13 mouse cellular contexts compared by ENCODE assay signal in genomic region chr11:46085398-46086163, GRCm38 (mm10). TPM values are rescaled to one million over a fixed set of nuclear protein-coding genes. Genes with fewer than 3 reads are reported as not detected.
DNase-seq lines count a peak whose midpoint lies in the region; ATAC-seq and TF ChIP-seq lines count a peak whose summit lies in the region.
"Had no signal": no experiment of that assay in that cellular context is flagged by ENCODE, and none has a peak within 500 bp of the region (broad histone marks: within the 10 kb centered on the region; RNA-seq: fewer than 3 reads in every experiment).

No protein-coding gene starts in this region.

- no peak for TF ChIP-seq POLR2A in thymus, adult 2 months (IDR thresholded peaks at IDR 0.05; ENCODE audit: control insufficient read depth, extremely low read depth, insufficient read depth, low read length, poor library complexity)

- DNase-seq in gastrocnemius, adult 18-20 months (ENCODE audit: low spot score): peak; percentile 47
- no peak for DNase-seq in gastrocnemius, postnatal 4 days (ENCODE audit: low spot score in 2 of 2)
- DNase-seq in thymus, adult 2 months: no peak
- DNase-seq in thymus, postnatal 25 days: no peak
- peak; percentile 39 for DNase-seq in induced T-regulatory cell, adult 2 months (ENCODE audit: low read depth)
- DNase-seq in stomach, postnatal 0 days (ENCODE audit: low spot score): no peak
- no peak for DNase-seq in embryo, embryonic 9.5 days (ENCODE audit: extremely low spot score)
- no peak for DNase-seq in left cerebral cortex, adult 8-10 months (ENCODE audit: low spot score in 2 of 2)
- DNase-seq: cerebellum, adult 8-10 months; kidney, postnatal 10 days had no signal

- no peak for TF ChIP-seq EP300 in stomach, postnatal 0 days (optimal IDR thresholded peaks at IDR 0.05)

- no peak overlapping the region for H3K4me3 ChIP-seq in thymus, adult 2 months (ENCODE audit: control insufficient read depth, insufficient read depth, low read length)
- no peak overlapping the region for H3K4me3 ChIP-seq in stomach, postnatal 0 days (ENCODE audit: low read depth, low read length)
- H3K4me3 ChIP-seq: embryonic facial prominence, embryonic 13.5 days had no signal

- no peaks in the 10 kb centered on the region for H3K27me3 ChIP-seq in thymus, adult 2 months (ENCODE audit: control insufficient read depth, insufficient read depth, low read length)
- H3K27me3 ChIP-seq in stomach, postnatal 0 days (ENCODE audit: control insufficient read depth, insufficient read depth, low read length): no peaks in the 10 kb centered on the region
- H3K27me3 ChIP-seq: embryonic facial prominence, embryonic 13.5 days had no signal

- peaks cover 21% of the 10 kb centered on the region for H3K4me1 ChIP-seq in thymus, adult 2 months (replicated peaks; ENCODE audit: control insufficient read depth, insufficient read depth, low read length)
- H3K4me1 ChIP-seq in stomach, postnatal 0 days (replicated peaks; ENCODE audit: control insufficient read depth, insufficient read depth): peaks cover 10% of the 10 kb centered on the region

- H3K36me3 ChIP-seq in thymus, adult 2 months (ENCODE audit: control insufficient read depth, insufficient read depth, low read length): no peaks in the 10 kb centered on the region
- no peaks in the 10 kb centered on the region for H3K36me3 ChIP-seq in stomach, postnatal 0 days (ENCODE audit: control insufficient read depth, insufficient read depth, low read length)
- H3K36me3 ChIP-seq: G1E had no signal

- H3K9me3 ChIP-seq in stomach, postnatal 0 days (ENCODE audit: control insufficient read depth, low read length): no peaks in the 10 kb centered on the region
- H3K9me3 ChIP-seq: embryonic facial prominence, embryonic 13.5 days; G1E had no signal

- no peak for TF ChIP-seq CTCF in thymus, adult 2 months (IDR thresholded peaks at IDR 0.05; ENCODE audit: borderline replicate concordance, control insufficient read depth, extremely low read depth, insufficient read depth, low read length, poor library complexity)
- no peak for TF ChIP-seq CTCF in stomach, postnatal 0 days (IDR thresholded peaks at IDR 0.05; ENCODE audit: low read depth)

- ATAC-seq in stomach, postnatal 0 days (ENCODE audit: low FRiP score, low TSS enrichment): peak; percentile 54; the same call in 1 of the 2 replicates
- ATAC-seq: forebrain, embryonic 16.5 days had no signal

- H3K4me2 ChIP-seq in stomach, postnatal 0 days (replicated peaks; ENCODE audit: low read depth): no peak overlapping the region
- H3K4me2 ChIP-seq: embryonic facial prominence, embryonic 13.5 days had no signal

- H3K27ac ChIP-seq in thymus, adult 2 months (ENCODE audit: control insufficient read depth, insufficient read depth, low read length): peak overlapping the region; percentile 57
- peak overlapping the region; percentile 61 for H3K27ac ChIP-seq in stomach, postnatal 0 days (replicated peaks)
- H3K27ac ChIP-seq: embryonic facial prominence, embryonic 13.5 days had no signal

- H3K9ac ChIP-seq in stomach, postnatal 0 days (ENCODE audit: low read length): no peak overlapping the region
- H3K9ac ChIP-seq: embryonic facial prominence, embryonic 13.5 days had no signal

- 98% methylated on average over 10 of the region's 10 CpGs for WGBS in thymus, adult 2 months
- WGBS in stomach, postnatal 0 days: 69% methylated on average over 10 of the region's 10 CpGs

RNA-seq across cellular contexts. Expression of gene Adam19, which starts 29.8 kb away (rescaled TPM):
- total RNA-seq in gastrocnemius, adult 18-20 months (2021): 1 to 10 TPM; 1.9 to 4.1 TPM
- total RNA-seq in gastrocnemius, postnatal 4 days (2021): 10 to 100 TPM; 48.3 to 56.3 TPM
- 11.1 and 12.8 TPM in 2 replicates for polyA plus RNA-seq in thymus, adult 2 months (2012; rRNA removed)
- polyA plus RNA-seq in stomach, postnatal 0 days (2015; fragmentation: Nextera tagmentation; extraction: Ambion mirVana): 4.3 and 4.9 TPM in 2 replicates
- 10 to 100 TPM; 10.6 to 13.0 (median 10.9) TPM for total RNA-seq in left cerebral cortex, adult 8-10 months (2022)
- polyA plus RNA-seq: G1E had no signal

RNA-seq across cellular contexts. Expression of gene Gm12166, which starts 33.5 kb away (rescaled TPM):
- total RNA-seq in gastrocnemius, adult 18-20 months (2021): under 1 TPM; 0.48 to 0.50 TPM
- total RNA-seq in gastrocnemius, postnatal 4 days (2021): 1 to 10 TPM; 1.1 to 1.3 TPM
- 24.2 and 28.5 TPM in 2 replicates for polyA plus RNA-seq in thymus, adult 2 months (2012; rRNA removed)
- polyA plus RNA-seq in stomach, postnatal 0 days (2015; fragmentation: Nextera tagmentation; extraction: Ambion mirVana): 7.0 and 7.3 TPM in 2 replicates
- 1 to 10 TPM; 2.8 to 5.4 (median 3.2) TPM for total RNA-seq in left cerebral cortex, adult 8-10 months (2022)

Comparison
In these comparisons a context has a peak if more than half of its experiments do, and no peak if none do; other contexts are left out.
1. DNase-seq: peak in gastrocnemius, adult 18-20 months (single experiment) and induced T-regulatory cell, adult 2 months (single experiment); none in gastrocnemius, postnatal 4 days (0 of 2), thymus, adult 2 months (single experiment), thymus, postnatal 25 days (single experiment), stomach, postnatal 0 days (single experiment), embryo, embryonic 9.5 days (single experiment) and left cerebral cortex, adult 8-10 months (0 of 2).